Mouse (Mus musculus) MEL-GATA-1-ER (cell line): ENCODE results near the gene Xkr7.
A peak's percentile ranks its signal among the peaks of the same experiment; 100 is the strongest.

Experiments
- DNase-seq: peaks from one replicate; pipeline ENCODE4 v3.0.0-alpha.2; 2012; ENCODE audit warnings: low read depth; ENCODE audit errors: extremely low read depth

The Xkr7 gene

GRCm38 (mm10) chr2:153031126-153032082 is at the start of gene Xkr7:
TSS of gene Xkr7 (plus strand) at chr2:153031852.
- no peak for DNase-seq

- no peak for DNase-seq
These were observed 46.1 kb upstream of the Xkr7 start for GRCm38 (mm10) chr2:152985582-152985981.

GRCm38 (mm10) chr2:152991529-152991928 is 40.1 kb upstream of the Xkr7 start:
- no peak for DNase-seq

- DNase-seq, result no peak
These were observed 34.6 kb upstream of the Xkr7 start for GRCm38 (mm10) chr2:152997046-152997445.

GRCm38 (mm10) chr2:153002492-153003248 is 29.0 kb upstream of the Xkr7 start:
- DNase-seq, result no peak

- no peak for DNase-seq
These were observed 27.8 kb upstream of the Xkr7 start for GRCm38 (mm10) chr2:153003681-153004338.

- DNase-seq, result no peak
These were observed 25.7 kb upstream of the Xkr7 start for GRCm38 (mm10) chr2:153005981-153006380.

GRCm38 (mm10) chr2:153009192-153009973 is 22.3 kb upstream of the Xkr7 start:
- DNase-seq, result no peak

- DNase-seq, result no peak
These were observed 17.7 kb upstream of the Xkr7 start for GRCm38 (mm10) chr2:153013724-153014515.

- DNase-seq, result peak; percentile 74
These were observed 16.7 kb upstream of the Xkr7 start, which contains the start of gene Pdrg1 for GRCm38 (mm10) chr2:153014758-153015593. TSS of gene Pdrg1 (minus strand) at chr2:153015427.

- no peak for DNase-seq
These were observed 15.8 kb upstream of the Xkr7 start for GRCm38 (mm10) chr2:153015804-153016203.

- DNase-seq, result no peak
These were observed 14.9 kb upstream of the Xkr7 start for GRCm38 (mm10) chr2:153016786-153017185.

- DNase-seq, result no peak
These were observed 12.3 kb upstream of the Xkr7 start for GRCm38 (mm10) chr2:153019355-153019754.

GRCm38 (mm10) chr2:153021163-153021562 is 10.5 kb upstream of the Xkr7 start:
- DNase-seq, result peak; percentile 74

GRCm38 (mm10) chr2:153022855-153023254 is 8.8 kb upstream of the Xkr7 start:
- no peak for DNase-seq

GRCm38 (mm10) chr2:153026052-153026451 is 5.6 kb upstream of the Xkr7 start:
- DNase-seq, result no peak

GRCm38 (mm10) chr2:153027501-153027900 is 4.2 kb upstream of the Xkr7 start:
- DNase-seq, result no peak

GRCm38 (mm10) chr2:153030422-153030821 is 1.2 kb upstream of the Xkr7 start:
- DNase-seq, result no peak
